Mouse (Mus musculus) ES-Bruce4 (cell line): ENCODE data around the gene Dmrtc2.

ENCODE experiments used
- CTCF ChIP-seq: IDR thresholded peaks from one replicate; pipeline ENCODE4 v1.8.1; 2011; ENCODE audit warnings: low read depth, low read length
- EP300 ChIP-seq: IDR thresholded peaks from 2 replicates; pipeline ENCODE4 v1.6.1; 2011; ENCODE audit warnings: low read depth, low read length; ENCODE audit not compliant: insufficient read depth
- POLR2A ChIP-seq: IDR thresholded peaks from one replicate; pipeline ENCODE4 v1.8.1; 2011; ENCODE audit warnings: low read length; ENCODE audit not compliant: insufficient read depth

DNA sequence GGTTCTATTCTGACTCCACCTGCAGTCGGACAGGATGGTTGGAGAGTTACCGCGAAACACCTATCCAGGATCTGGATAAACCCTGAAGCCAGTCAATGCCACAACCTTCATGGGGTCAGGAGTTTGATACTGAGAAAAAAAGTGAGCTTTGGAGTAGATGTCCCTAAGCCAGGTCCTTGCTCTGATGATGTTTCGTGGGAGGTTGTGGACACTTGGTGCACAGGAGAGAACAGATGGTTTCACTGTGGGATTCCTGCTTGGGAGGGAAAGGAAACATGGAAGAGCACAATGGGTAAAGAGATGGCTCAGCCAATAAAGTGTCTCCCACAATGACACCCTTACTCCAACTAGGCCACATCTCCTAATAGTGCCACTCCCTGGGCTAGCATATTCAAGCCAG lies 42.7 kb upstream of the Dmrtc2 start:
- TF ChIP-seq CTCF (no peak), POLR2A (no peak), EP300 (no peak)
